Mouse (Mus musculus) liver, postnatal 0 days (tissue): Measurements from ENCODE around the gene Gm47959.

ENCODE experiments used
- CTCF ChIP-seq: sonication (generic); IDR thresholded peaks from 2 replicates; pipeline ENCODE4 v1.5.1; 2016; ENCODE audit warnings: antibody characterized with exemption, low read depth
- EP300 ChIP-seq: IDR thresholded peaks from 2 replicates; pipeline ENCODE4 v1.6.1; 2016; ENCODE audit warnings: antibody characterized with exemption, low read depth, mild to moderate bottlenecking

- TF ChIP-seq CTCF, result no peak
- no peak for TF ChIP-seq EP300
Measured at GRCm38 (mm10) chr1:83042380-83042779, 42.0 kb downstream of the Gm47959 start, which contains the start of gene Krtap28-10.
